Mouse (Mus musculus) hindbrain, postnatal 0 days (tissue): ENCODE measurements around the gene Egfem1. TPM values are rescaled to one million over a fixed set of nuclear protein-coding genes. Genes with fewer than 3 reads are reported as not detected.

Source experiments
- ATAC-seq: fragments of 200-750 bp; cut with Nextera tagmentation; 2 replicates; pipeline ENCODE4 v1.8.0; 2017; ENCODE audit warnings: mild to moderate bottlenecking, moderate TSS enrichment, moderate library complexity
- DNase-seq: peaks from one replicate; pipeline ENCODE4 v3.0.0-alpha.2; 2015; ENCODE audit warnings: low spot score
- H3K27ac ChIP-seq: fragments of 300-500 bp; sonication (generic); 2 replicates; pipeline ENCODE4 v1.5.1; 2014; ENCODE audit warnings: mild to moderate bottlenecking
- H3K27me3 ChIP-seq: fragments of 300-500 bp; sonication (generic); 2 replicates; pipeline ENCODE4 v1.6.1; 2014; ENCODE audit warnings: low read length, mixed read lengths; ENCODE audit not compliant: insufficient read depth
- H3K36me3 ChIP-seq: fragments of 300-500 bp; sonication (generic); 2 replicates; pipeline ENCODE4 v1.6.1; 2014; ENCODE audit warnings: low read length, mixed read lengths; ENCODE audit not compliant: insufficient read depth
- H3K4me1 ChIP-seq: fragments of 300-500 bp; sonication (generic); 2 replicates; pipeline ENCODE4 v1.6.1; 2014; ENCODE audit warnings: antibody characterized with exemption, low read length, mixed read lengths; ENCODE audit not compliant: insufficient read depth
- H3K4me2 ChIP-seq: fragments of 300-500 bp; sonication (generic); 2 replicates; pipeline ENCODE4 v1.6.1; 2014; ENCODE audit warnings: low read depth, mild to moderate bottlenecking, low read length, moderate library complexity, mixed read lengths
- H3K4me3 ChIP-seq: fragments of 300-500 bp; sonication (generic); 2 replicates; pipeline ENCODE4 v1.5.1; 2014; ENCODE audit warnings: low read length
- H3K9ac ChIP-seq: fragments of 300-500 bp; sonication (generic); replicated peaks from 2 replicates; pipeline ENCODE4 v1.6.1; 2014; ENCODE audit warnings: mild to moderate bottlenecking, low read length, moderate library complexity, mixed read lengths
- H3K9me3 ChIP-seq: fragments of 300-500 bp; sonication (generic); 2 replicates; pipeline ENCODE4 v1.6.1; 2016; ENCODE audit warnings: low read length, mixed read lengths
- CTCF ChIP-seq: IDR thresholded peaks from 2 replicates; pipeline ENCODE4 v1.5.1; 2016; ENCODE audit warnings: antibody characterized with exemption, control low read depth, low read depth
- WGBS: fragments of 180-500 bp; shearing (Covaris S2); extraction: QIAGEN DNeasy Blood & Tissue Kit; methylation state at CpG from one replicate; pipeline ENCODE4 v1.1.7; 2014; 5-methylcytosine and 5-hydroxymethylcytosine counted together
- polyA plus RNA-seq: library from polyadenylated mRNA; unstranded; fragments of >200 nt; fragmentation: Nextera tagmentation; extraction: Ambion mirVana; gene quantifications from 2 replicates; pipeline ENCODE4 v1.2.1, GENCODE M21; 2015
- total RNA-seq: library from RNA; depleted of rRNA; stranded (reverse); fragments of >200 nt; gene quantifications from 2 replicates; pipeline ENCODE4 v1.2.3, GENCODE M21; 2014

The Egfem1 gene
- total and polyA plus RNA-seq, 2 experiments from 2014 or later = 4.1 to 12.6 TPM

GRCm38 (mm10) chr3:29132054-29132931 lies 50.5 kb downstream of the Egfem1 start:
- WGBS = 78% methylated on average over 2 of the region's 2 CpGs
- no peak overlapping the region for H3K9ac ChIP-seq
- no peak for TF ChIP-seq CTCF
- no peak overlapping the region for H3K4me2 ChIP-seq
- no peaks in the 10 kb centered on the region for H3K27me3 ChIP-seq
- H3K9me3 ChIP-seq = no peaks in the 10 kb centered on the region
- no peak for DNase-seq
- no peak overlapping the region for H3K4me3 ChIP-seq
- no peaks in the 10 kb centered on the region for H3K36me3 ChIP-seq
- H3K4me1 ChIP-seq = no peaks in the 10 kb centered on the region
- no peak overlapping the region for H3K27ac ChIP-seq
- no peak for ATAC-seq

GRCm38 (mm10) chr3:29134509-29134908 lies 52.7 kb downstream of the Egfem1 start:
- Histone ChIP-seq H3K27ac (no peak overlapping the region), H3K36me3 (no peaks in the 10 kb centered on the region), H3K9me3 (no peaks in the 10 kb centered on the region), H3K4me2 (peak overlapping the region; percentile 35; the same call in 1 of the 2 replicates), H3K4me3 (no peak overlapping the region), H3K4me1 (no peaks in the 10 kb centered on the region), H3K9ac (no peak overlapping the region), H3K27me3 (no peaks in the 10 kb centered on the region)
- 39% methylated on average over 11 of the region's 11 CpGs for WGBS
- TF ChIP-seq CTCF = no peak
- ATAC-seq (no peak), DNase-seq (no peak)

GRCm38 (mm10) chr3:29135176-29136064 lies 53.6 kb downstream of the Egfem1 start:
- Histone ChIP-seq H3K9ac (no peak overlapping the region), H3K4me3 (no peak overlapping the region), H3K27ac (no peak overlapping the region), H3K9me3 (no peaks in the 10 kb centered on the region), H3K4me2 (0 out of 2 replicates have a peak overlapping the region, but pooled peaks have one; percentile 35), H3K4me1 (no peaks in the 10 kb centered on the region), H3K36me3 (no peaks in the 10 kb centered on the region), H3K27me3 (no peaks in the 10 kb centered on the region)
- DNase-seq (peak; percentile 23), ATAC-seq (no peak)
- no peak for TF ChIP-seq CTCF
- WGBS = 23% methylated on average over 9 of the region's 9 CpGs

GRCm38 (mm10) chr3:29136065-29136955 lies 54.5 kb downstream of the Egfem1 start:
- H3K9me3 ChIP-seq = no peaks in the 10 kb centered on the region
- peak; percentile 25 for DNase-seq
- H3K4me2 ChIP-seq = 0 out of 2 replicates have a peak overlapping the region, but pooled peaks have one; percentile 10
- H3K4me1 ChIP-seq = no peaks in the 10 kb centered on the region
- ATAC-seq = 0 out of 2 replicates have a peak, but pooled peaks have one; percentile 38
- H3K9ac ChIP-seq = no peak overlapping the region
- TF ChIP-seq CTCF = no peak
- H3K36me3 ChIP-seq = no peaks in the 10 kb centered on the region
- H3K27me3 ChIP-seq = no peaks in the 10 kb centered on the region
- H3K27ac ChIP-seq = no peak overlapping the region
- 10% methylated on average over 10 of the region's 10 CpGs for WGBS
- no peak overlapping the region for H3K4me3 ChIP-seq

- Histone ChIP-seq H3K27me3 (no peaks in the 10 kb centered on the region), H3K4me3 (no peak overlapping the region), H3K4me2 (no peak overlapping the region), H3K36me3 (no peaks in the 10 kb centered on the region), H3K4me1 (no peaks in the 10 kb centered on the region), H3K9ac (no peak overlapping the region), H3K9me3 (no peaks in the 10 kb centered on the region), H3K27ac (no peak overlapping the region)
- no peak for TF ChIP-seq CTCF
- DNase-seq (no peak), ATAC-seq (no peak)
- WGBS = 76% methylated on average over 4 of the region's 4 CpGs
Observed at GRCm38 (mm10) chr3:29168401-29168800, 86.6 kb downstream of the Egfem1 start.

- no peak for TF ChIP-seq CTCF
- no peaks in the 10 kb centered on the region for H3K27me3 ChIP-seq
- H3K4me3 ChIP-seq = no peak overlapping the region
- no peak overlapping the region for H3K9ac ChIP-seq
- no peaks in the 10 kb centered on the region for H3K36me3 ChIP-seq
- H3K4me1 ChIP-seq = no peaks in the 10 kb centered on the region
- no peak for ATAC-seq
- no peaks in the 10 kb centered on the region for H3K9me3 ChIP-seq
- no peak for DNase-seq
- H3K27ac ChIP-seq = no peak overlapping the region
- H3K4me2 ChIP-seq = no peak overlapping the region
- WGBS = 74% methylated on average over 4 of the region's 4 CpGs
Observed at GRCm38 (mm10) chr3:29169003-29169402, 87.2 kb downstream of the Egfem1 start.
